Mouse (Mus musculus) cerebellum, postnatal 25 days (tissue): ENCODE data around the gene Tbc1d2b.
A peak's percentile ranks its signal among the peaks of the same experiment; 100 is the strongest.

Source experiments
- DNase-seq, 2 experiments: peaks; one replicate each; pipeline ENCODE4 v3.0.0; 2021; ENCODE audit warnings: mixed read lengths in 2 of 2

Gene Tbc1d2b

GRCm38 (mm10) chr9:90165590-90165989 is 105.0 kb downstream of the Tbc1d2b start:
- no peak for DNase-seq

DNA sequence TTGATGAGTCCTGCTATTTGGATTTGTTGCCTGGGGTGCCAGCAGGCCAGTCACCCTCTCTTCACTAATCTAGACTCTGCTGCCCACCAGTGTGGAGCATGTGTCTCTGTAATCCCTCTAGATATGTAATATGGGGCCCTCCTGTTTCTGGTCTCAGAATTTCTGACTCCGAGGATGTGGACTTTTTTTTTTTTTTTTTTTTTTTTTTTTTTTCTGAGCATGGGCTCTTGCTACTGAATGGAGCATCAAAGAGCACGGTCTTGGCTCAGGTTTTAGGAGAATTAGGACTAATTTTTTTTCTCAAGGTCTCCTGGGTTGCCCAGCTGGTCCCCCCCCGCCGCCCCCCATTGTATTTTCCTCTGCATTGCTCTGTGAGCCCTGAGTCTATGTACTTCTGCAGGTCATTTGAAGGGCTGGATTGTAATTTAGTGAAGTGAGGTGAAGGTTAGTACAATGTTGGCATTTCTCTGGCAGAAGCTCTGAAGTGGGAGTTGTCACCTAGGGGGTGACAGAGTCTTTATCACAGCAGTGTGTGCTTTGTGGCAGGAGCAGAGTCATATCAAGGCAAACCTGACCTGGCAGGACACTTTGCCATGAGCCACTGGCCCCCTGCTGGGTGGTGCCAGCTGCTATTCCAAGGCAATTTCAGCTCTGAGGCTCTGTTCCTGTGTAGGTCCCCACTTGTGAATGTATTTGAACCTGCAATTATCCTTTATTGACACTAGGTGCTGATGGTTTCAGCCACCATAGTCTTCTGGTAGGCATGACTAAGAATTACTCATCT is 105.7 kb downstream of the Tbc1d2b start:
- no peak for DNase-seq

GRCm38 (mm10) chr9:90163749-90164095 is 106.9 kb downstream of the Tbc1d2b start:
- peak in 1 of 2 experiments; percentile 62 for DNase-seq

DNA sequence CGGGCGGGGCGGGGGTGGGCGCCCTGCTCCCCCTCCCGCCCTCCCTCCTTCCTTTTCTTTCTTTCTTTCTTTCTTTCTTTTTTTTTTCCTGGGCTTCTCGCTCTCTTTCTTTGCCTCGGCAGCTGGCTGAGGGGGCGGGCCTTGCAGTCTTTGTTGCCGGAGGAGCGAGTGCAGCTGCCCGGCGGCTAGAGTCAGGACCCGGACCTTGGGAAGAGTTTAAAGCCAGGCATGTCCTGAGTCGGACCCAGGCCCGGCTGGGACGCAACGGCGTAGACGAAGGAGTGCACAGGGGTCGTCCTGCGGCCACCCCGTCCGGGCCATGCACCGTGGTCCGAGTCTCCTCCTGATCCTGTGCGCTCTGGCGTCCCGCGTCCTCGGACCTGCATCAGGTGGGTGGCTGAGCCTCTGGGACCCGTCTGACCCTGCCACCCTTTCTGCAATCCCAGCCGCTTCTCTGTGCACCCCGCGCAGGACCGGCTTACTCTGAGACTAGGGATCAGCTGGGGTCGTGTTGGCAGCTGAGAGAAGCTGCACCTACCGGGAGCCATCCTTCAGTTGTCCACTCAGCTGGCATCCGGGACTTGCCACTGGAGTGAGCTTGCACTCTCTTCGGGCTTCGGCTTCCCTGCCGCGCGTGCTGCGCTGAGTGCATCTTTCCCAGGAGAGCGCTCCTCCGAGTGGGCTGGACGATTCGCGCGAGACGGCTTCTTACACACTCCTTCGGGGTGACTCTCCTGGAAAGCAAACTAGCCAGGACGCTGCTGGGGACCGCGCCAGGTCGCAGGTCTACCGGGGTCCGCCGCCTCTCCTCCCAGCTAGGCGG is 107.5 kb downstream of the Tbc1d2b start, which contains the start of gene Adamts7:
Adamts7 (plus strand) TSS at position 144 of the 823 bp plus-strand sequence.
- peak; percentile 44 to 58 for DNase-seq

DNA sequence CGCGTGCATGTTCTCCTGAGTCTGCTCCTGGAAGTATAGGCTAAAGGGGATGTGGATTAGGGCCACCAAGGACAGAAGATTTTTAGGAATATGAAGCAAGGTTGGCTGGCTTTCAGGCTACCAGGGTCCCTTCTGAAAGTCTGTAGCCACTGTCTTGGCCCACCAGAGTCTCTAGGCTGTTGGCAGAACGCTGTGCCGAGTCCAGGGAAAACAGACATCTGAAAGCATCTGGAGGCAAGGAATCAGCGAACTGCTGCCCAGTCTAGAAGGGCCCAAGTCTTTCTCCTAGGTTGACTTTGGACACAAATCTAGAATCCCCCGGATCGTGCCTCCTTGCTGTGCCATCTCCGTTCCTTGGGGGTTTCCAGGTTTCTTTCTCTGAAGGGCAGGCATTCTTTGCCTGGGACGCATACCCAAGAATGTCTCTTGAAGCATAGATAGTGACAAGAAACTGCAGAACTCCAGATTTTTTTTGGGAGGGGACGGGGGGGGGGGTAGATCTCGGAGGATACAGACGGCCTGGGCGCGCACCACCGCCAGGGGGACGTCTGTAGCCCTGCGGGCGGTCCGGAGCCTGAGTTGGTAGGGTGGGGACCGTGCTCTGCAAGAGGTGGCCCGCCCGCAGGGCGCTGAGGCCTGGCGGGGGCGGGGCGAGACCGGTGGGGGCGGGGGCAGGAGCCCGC is 108.2 kb downstream of the Tbc1d2b start:
- DNase-seq = peak in 1 of 2 experiments; percentile 43
